Mouse (Mus musculus): Measurements from ENCODE around the gene Klhl26. TPM values are rescaled to one million over a fixed set of nuclear protein-coding genes. Genes with fewer than 3 reads are reported as not detected.

The Klhl26 gene
- polyA plus RNA-seq, 1 experiment from 2014 or later: 19.5 TPM

DNA sequence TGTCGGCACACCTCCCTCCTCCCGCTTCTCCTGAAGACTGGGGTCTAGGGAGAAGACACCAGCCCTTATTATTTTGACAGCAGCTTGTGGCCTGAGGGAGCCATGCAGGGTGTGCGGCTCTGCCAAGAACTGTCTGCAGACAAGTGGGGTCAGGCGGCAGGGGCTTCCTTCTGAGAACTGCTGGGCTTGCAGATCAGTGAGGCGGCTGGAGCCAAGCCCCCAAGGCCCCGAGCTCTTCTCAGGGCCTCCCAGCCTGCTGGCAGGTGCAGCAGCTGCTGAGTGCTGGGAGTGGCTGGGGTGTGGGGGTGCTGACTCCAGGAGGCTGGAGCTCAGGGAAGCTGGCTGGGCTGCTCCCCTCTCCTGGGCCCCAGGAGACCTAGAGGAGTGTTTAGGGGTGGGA, 68.5 kb downstream of the Klhl26 start:
- Histone ChIP-seq H3K4me2 (ENCODE audit: low read length) (0 out of 2 replicates have a peak overlapping the region, but pooled peaks have one; percentile 6), H3K4me3 (ENCODE audit: low read depth, low read length) (no peak overlapping the region), H3K36me3 (ENCODE audit: control insufficient read depth, insufficient read depth, low read length) (no peaks in the 10 kb centered on the region), H3K27ac (ENCODE audit: low read depth) (peak overlapping the region; percentile 73), H3K27me3 (replicated peaks; ENCODE audit: control insufficient read depth, insufficient read depth, low read length) (no peaks in the 10 kb centered on the region), H3K9ac (ENCODE audit: low read length) (no peak overlapping the region), H3K4me1 (replicated peaks; ENCODE audit: control insufficient read depth, insufficient read depth, low read length) (peaks cover 32% of the 10 kb centered on the region), H3K9me3 (ENCODE audit: control insufficient read depth, low read length) (no peaks in the 10 kb centered on the region)
- ATAC-seq (replicated peaks; ENCODE audit: low FRiP score, low TSS enrichment, low read depth): peak; percentile 73
- DNase-seq (ENCODE audit: low spot score): peak; percentile 76
- 38% methylated on average over 6 of the region's 6 CpGs for WGBS

DNA sequence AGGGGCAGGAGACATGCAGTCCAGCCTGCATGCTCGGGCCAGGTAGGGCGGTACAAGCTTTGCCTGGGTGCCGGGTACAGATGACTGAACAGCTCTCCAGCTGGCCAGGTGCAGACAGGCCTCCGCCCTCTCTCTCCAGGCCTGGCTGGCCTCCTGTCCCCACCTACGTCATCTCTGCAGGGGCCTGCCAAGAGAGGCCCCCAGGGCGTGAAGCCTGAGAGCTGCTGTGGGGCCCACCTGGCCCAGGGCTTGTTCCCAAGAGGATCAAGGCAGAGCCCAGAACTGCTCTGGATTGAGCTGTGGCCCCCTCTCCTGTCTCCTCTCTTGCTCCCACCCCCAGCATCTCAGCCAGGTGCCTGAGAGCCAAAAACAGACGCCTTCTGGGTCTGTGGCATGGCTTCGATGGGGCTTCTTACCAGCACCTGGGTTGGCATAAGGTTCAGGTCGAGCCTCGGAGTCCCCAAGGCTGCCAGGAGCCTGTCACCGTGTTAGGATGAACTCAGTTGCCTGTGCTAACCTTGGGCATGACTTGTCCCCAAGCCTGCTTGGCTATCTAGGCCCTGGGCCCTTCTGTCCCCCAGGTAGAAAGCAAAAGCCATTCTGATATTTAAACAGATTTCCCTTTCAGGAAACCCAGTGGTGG, 70.2 kb downstream of the Klhl26 start:
- no peak overlapping the region for H3K4me3 ChIP-seq (ENCODE audit: low read depth, low read length)
- no peaks in the 10 kb centered on the region for H3K9me3 ChIP-seq (ENCODE audit: control insufficient read depth, low read length)
- peaks cover 32% of the 10 kb centered on the region for H3K4me1 ChIP-seq (replicated peaks; ENCODE audit: control insufficient read depth, insufficient read depth, low read length)
- no peak overlapping the region for H3K4me2 ChIP-seq (ENCODE audit: low read length)
- no peaks in the 10 kb centered on the region for H3K36me3 ChIP-seq (ENCODE audit: control insufficient read depth, insufficient read depth, low read length)
- ATAC-seq (replicated peaks; ENCODE audit: low FRiP score, low TSS enrichment, low read depth) (peak; percentile 41; the same call in 1 of the 2 replicates), DNase-seq (ENCODE audit: low spot score) (no peak)
- H3K9ac ChIP-seq (ENCODE audit: low read length): no peak overlapping the region
- 72% methylated on average over 11 of the region's 11 CpGs for WGBS
- H3K27me3 ChIP-seq (replicated peaks; ENCODE audit: control insufficient read depth, insufficient read depth, low read length): no peaks in the 10 kb centered on the region
- H3K27ac ChIP-seq (ENCODE audit: low read depth): peak overlapping the region; percentile 33; the same call in 1 of the 2 replicates

DNA sequence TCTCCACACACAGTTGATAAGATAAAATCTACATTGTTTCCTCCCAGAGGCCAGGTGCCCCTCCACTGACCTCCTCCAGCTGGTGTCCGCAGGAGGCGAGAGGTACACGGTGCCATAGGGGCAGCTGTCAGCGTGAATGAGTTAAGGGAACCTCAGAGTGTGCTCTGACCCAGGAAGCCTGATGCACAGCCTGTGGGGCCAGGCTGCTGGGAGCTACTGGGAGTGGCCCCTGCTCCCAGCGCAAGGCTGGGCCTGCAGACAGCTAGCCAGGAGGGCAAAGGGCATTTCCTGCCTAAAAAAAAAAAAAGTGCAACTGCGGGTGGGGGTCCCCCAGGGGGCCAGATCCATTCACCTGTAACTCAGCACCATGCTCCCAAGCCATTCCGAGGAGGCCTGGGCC, 71.6 kb downstream of the Klhl26 start:
- H3K4me3 ChIP-seq (ENCODE audit: low read depth, low read length): no peak overlapping the region
- WGBS: 21% methylated on average over 7 of the region's 7 CpGs
- ATAC-seq (replicated peaks; ENCODE audit: low FRiP score, low TSS enrichment, low read depth) (no peak), DNase-seq (ENCODE audit: low spot score) (no peak)
- no peaks in the 10 kb centered on the region for H3K36me3 ChIP-seq (ENCODE audit: control insufficient read depth, insufficient read depth, low read length)
- no peak overlapping the region for H3K9ac ChIP-seq (ENCODE audit: low read length)
- H3K9me3 ChIP-seq (ENCODE audit: control insufficient read depth, low read length): no peaks in the 10 kb centered on the region
- no peak overlapping the region for H3K27ac ChIP-seq (ENCODE audit: low read depth)
- no peaks in the 10 kb centered on the region for H3K27me3 ChIP-seq (replicated peaks; ENCODE audit: control insufficient read depth, insufficient read depth, low read length)
- H3K4me2 ChIP-seq (ENCODE audit: low read length): no peak overlapping the region
- H3K4me1 ChIP-seq (replicated peaks; ENCODE audit: control insufficient read depth, insufficient read depth, low read length): peaks cover 32% of the 10 kb centered on the region

DNA sequence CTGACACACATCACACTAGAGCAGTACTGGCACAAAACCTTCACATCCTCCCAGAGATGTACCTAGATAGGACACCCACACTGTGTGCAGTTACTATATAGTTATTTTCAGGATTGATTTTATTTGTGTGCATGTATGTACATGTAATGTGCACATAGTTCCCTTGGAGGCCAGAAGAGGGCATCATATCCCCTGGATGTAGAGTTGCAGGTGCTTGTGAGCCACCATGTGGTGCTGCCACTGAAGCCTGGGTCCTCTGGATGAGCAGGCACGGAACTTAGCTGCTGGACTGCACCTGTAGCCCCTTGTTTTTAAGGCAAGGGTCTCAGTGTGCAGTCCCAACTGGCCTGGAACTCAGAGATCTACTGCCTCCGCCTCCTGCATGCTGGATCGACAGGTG, 72.6 kb downstream of the Klhl26 start:
- DNase-seq (ENCODE audit: low spot score) (no peak), ATAC-seq (replicated peaks; ENCODE audit: low FRiP score, low TSS enrichment, low read depth) (no peak)
- peaks cover 27% of the 10 kb centered on the region for H3K4me1 ChIP-seq (replicated peaks; ENCODE audit: control insufficient read depth, insufficient read depth, low read length)
- 94% methylated on average over 3 of the region's 3 CpGs for WGBS
- H3K4me3 ChIP-seq (ENCODE audit: low read depth, low read length): no peak overlapping the region
- H3K4me2 ChIP-seq (ENCODE audit: low read length): no peak overlapping the region
- H3K27me3 ChIP-seq (replicated peaks; ENCODE audit: control insufficient read depth, insufficient read depth, low read length): no peaks in the 10 kb centered on the region
- H3K9me3 ChIP-seq (ENCODE audit: control insufficient read depth, low read length): no peaks in the 10 kb centered on the region
- H3K27ac ChIP-seq (ENCODE audit: low read depth): no peak overlapping the region
- H3K9ac ChIP-seq (ENCODE audit: low read length): no peak overlapping the region
- no peaks in the 10 kb centered on the region for H3K36me3 ChIP-seq (ENCODE audit: control insufficient read depth, insufficient read depth, low read length)

Other genes starting within 250 kb of the Klhl26 start
- 28.1 and 31.7 TPM in 2 replicates for gene Sugp2, start 242.7 kb downstream of the Klhl26 start, polyA plus RNA-seq (2014; fragmentation: Nextera tagmentation; extraction: Ambion mirVana)
- gene Armc6, start 242.5 kb downstream of the Klhl26 start, polyA plus RNA-seq (2014; fragmentation: Nextera tagmentation; extraction: Ambion mirVana): 24.4 and 25.8 TPM in 2 replicates
- 33.5 and 34.7 TPM in 2 replicates for gene Homer3, start 194.1 kb downstream of the Klhl26 start, polyA plus RNA-seq (2014; fragmentation: Nextera tagmentation; extraction: Ambion mirVana)
- 47.5 and 49.7 TPM in 2 replicates for gene Ddx49, start 174.5 kb downstream of the Klhl26 start, polyA plus RNA-seq (2014; fragmentation: Nextera tagmentation; extraction: Ambion mirVana)
- gene Cope, start 174.4 kb downstream of the Klhl26 start, polyA plus RNA-seq (2014; fragmentation: Nextera tagmentation; extraction: Ambion mirVana): 331 and 336 TPM in 2 replicates
- gene Cers1, start 161.2 kb downstream of the Klhl26 start, polyA plus RNA-seq (2014; fragmentation: Nextera tagmentation; extraction: Ambion mirVana): 4.3 and 4.6 TPM in 2 replicates
- 1.8 and 2.1 TPM in 2 replicates for gene Gdf1, start 147.2 kb downstream of the Klhl26 start, polyA plus RNA-seq (2014; fragmentation: Nextera tagmentation; extraction: Ambion mirVana)
- gene Upf1, start 123.7 kb downstream of the Klhl26 start, polyA plus RNA-seq (2014; fragmentation: Nextera tagmentation; extraction: Ambion mirVana): 16.6 and 19.4 TPM in 2 replicates
- 0.44 and 0.77 TPM in 2 replicates for gene Comp, start 103.4 kb downstream of the Klhl26 start, polyA plus RNA-seq (2014; fragmentation: Nextera tagmentation; extraction: Ambion mirVana)
- 18.0 and 23.4 TPM in 2 replicates for gene Crtc1, start 37.4 kb downstream of the Klhl26 start, polyA plus RNA-seq (2014; fragmentation: Nextera tagmentation; extraction: Ambion mirVana)
- 3.7 and 5.1 TPM in 2 replicates for gene Tmem59l, start 10.4 kb upstream of the Klhl26 start, polyA plus RNA-seq (2014; fragmentation: Nextera tagmentation; extraction: Ambion mirVana)
- gene Crlf1, start 16.2 kb upstream of the Klhl26 start, polyA plus RNA-seq (2014; fragmentation: Nextera tagmentation; extraction: Ambion mirVana): 1.4 and 1.9 TPM in 2 replicates
- gene Rex1bd, start 29.8 kb upstream of the Klhl26 start, polyA plus RNA-seq (2014; fragmentation: Nextera tagmentation; extraction: Ambion mirVana): 130 and 136 TPM in 2 replicates
- 1,195 and 1,247 TPM in 2 replicates for gene Uba52, start 33.8 kb upstream of the Klhl26 start, polyA plus RNA-seq (2014; fragmentation: Nextera tagmentation; extraction: Ambion mirVana)
- 271 and 278 TPM in 2 replicates for gene Fkbp8, start 50.8 kb upstream of the Klhl26 start, polyA plus RNA-seq (2014; fragmentation: Nextera tagmentation; extraction: Ambion mirVana)
- 71.1 and 77.6 TPM in 2 replicates for gene Kxd1, start 51.0 kb upstream of the Klhl26 start, polyA plus RNA-seq (2014; fragmentation: Nextera tagmentation; extraction: Ambion mirVana)
- gene Ell, start 62.5 kb upstream of the Klhl26 start, polyA plus RNA-seq (2014; fragmentation: Nextera tagmentation; extraction: Ambion mirVana): 16.6 and 18.5 TPM in 2 replicates
- gene Isyna1, start 117.4 kb upstream of the Klhl26 start, polyA plus RNA-seq (2014; fragmentation: Nextera tagmentation; extraction: Ambion mirVana): 86.8 and 106 TPM in 2 replicates
- gene Ssbp4, start 131.9 kb upstream of the Klhl26 start, polyA plus RNA-seq (2014; fragmentation: Nextera tagmentation; extraction: Ambion mirVana): 124 and 125 TPM in 2 replicates
- 1.2 and 2.0 TPM in 2 replicates for gene Lrrc25, start 139.2 kb upstream of the Klhl26 start, polyA plus RNA-seq (2014; fragmentation: Nextera tagmentation; extraction: Ambion mirVana)
- 0.55 and 1.1 TPM in 2 replicates for gene Gdf15, start 155.5 kb upstream of the Klhl26 start, polyA plus RNA-seq (2014; fragmentation: Nextera tagmentation; extraction: Ambion mirVana)
- 65.5 and 65.9 TPM in 2 replicates for gene Pgpep1, start 183.4 kb upstream of the Klhl26 start, polyA plus RNA-seq (2014; fragmentation: Nextera tagmentation; extraction: Ambion mirVana)
- 290 and 307 TPM in 2 replicates for gene Lsm4, start 196.3 kb upstream of the Klhl26 start, polyA plus RNA-seq (2014; fragmentation: Nextera tagmentation; extraction: Ambion mirVana)
- 94.0 and 114 TPM in 2 replicates for gene Jund, start 222.0 kb upstream of the Klhl26 start, polyA plus RNA-seq (2014; fragmentation: Nextera tagmentation; extraction: Ambion mirVana)
- gene Iqcn, start 226.5 kb upstream of the Klhl26 start, polyA plus RNA-seq (2014; fragmentation: Nextera tagmentation; extraction: Ambion mirVana): 0.05 TPM in 2 replicates
- gene Gm3336, start 241.6 kb upstream of the Klhl26 start, polyA plus RNA-seq (2014; fragmentation: Nextera tagmentation; extraction: Ambion mirVana): 0.67 and 0.88 TPM in 2 replicates
- 0.39 and 0.42 TPM in 2 replicates for gene Pde4c, start 246.8 kb upstream of the Klhl26 start, polyA plus RNA-seq (2014; fragmentation: Nextera tagmentation; extraction: Ambion mirVana)

Measured in intestine, embryonic 14.5 days (tissue).